In genomic region chr13:60173591-60174524, GRCm38 (mm10) we compare ENCODE assay signal across 8 mouse cellular contexts. TPM values are rescaled to one million over a fixed set of nuclear protein-coding genes. Genes with fewer than 3 reads are reported as not detected.
A peak's percentile ranks its signal among the peaks of the same experiment; 100 is the strongest.
DNase-seq lines count a peak whose midpoint lies in the region; ATAC-seq and TF ChIP-seq lines count a peak whose summit lies in the region.

No protein-coding gene starts in this region.

- no peak overlapping the region for H3K27ac ChIP-seq in layer of hippocampus, adult 2 months
- H3K27ac ChIP-seq in hindbrain, embryonic 11.5 days (ENCODE audit: low read depth, low read length), result peak overlapping the region; percentile 56; the same call in 1 of the 2 replicates
- peak overlapping the region; percentile 100 for H3K27ac ChIP-seq in limb, embryonic 12.5 days
- no peak overlapping the region; the same call in 1 of the 2 replicates for H3K27ac ChIP-seq in neural tube, embryonic 13.5 days (replicated peaks)

- H3K9ac ChIP-seq in hindbrain, embryonic 11.5 days (ENCODE audit: low read depth, low read length), result peak overlapping the region; percentile 57
- peak overlapping the region; percentile 100 for H3K9ac ChIP-seq in limb, embryonic 12.5 days (replicated peaks)
- peak overlapping the region; percentile 90 for H3K9ac ChIP-seq in neural tube, embryonic 13.5 days

- H3K27me3 ChIP-seq in hindbrain, embryonic 11.5 days (ENCODE audit: control insufficient read depth, insufficient read depth, low read length), result no peaks in the 10 kb centered on the region; the same call in 1 of the 2 replicates
- H3K27me3 ChIP-seq in limb, embryonic 12.5 days, result no peaks in the 10 kb centered on the region
- H3K27me3 ChIP-seq in neural tube, embryonic 13.5 days, result peaks cover 20% of the 10 kb centered on the region

- ATAC-seq in hindbrain, embryonic 11.5 days (ENCODE audit: low FRiP score), result no peak
- ATAC-seq in limb, embryonic 12.5 days (ENCODE audit: insufficient number of reproducible peaks, insufficient read depth, low FRiP score, low TSS enrichment, low read depth), result no peak
- ATAC-seq in neural tube, embryonic 13.5 days (ENCODE audit: low read depth), result no peak
- ATAC-seq in frontal cortex, adult (ENCODE audit: low TSS enrichment), result no peak

- no peaks in the 10 kb centered on the region for H3K36me3 ChIP-seq in hindbrain, embryonic 11.5 days (ENCODE audit: control insufficient read depth, insufficient read depth, low read length)
- peaks cover 14% of the 10 kb centered on the region for H3K36me3 ChIP-seq in limb, embryonic 12.5 days
- H3K36me3 ChIP-seq in neural tube, embryonic 13.5 days, result no peaks in the 10 kb centered on the region

- TF ChIP-seq CTCF in layer of hippocampus, adult 2 months (conservative IDR thresholded peaks at IDR 0.05), result no peak

- no peak for DNase-seq in layer of hippocampus, adult 2 months (ENCODE audit: low spot score in 2 of 2)
- no peak for DNase-seq in layer of hippocampus, adult 8-10 months (ENCODE audit: low spot score in 2 of 2)
- peak; percentile 45 for DNase-seq in hindbrain, embryonic 11.5 days (ENCODE audit: low spot score)
- no peak for DNase-seq in urinary bladder, adult 2 months (ENCODE audit: low spot score)
- no peak for DNase-seq in frontal cortex, postnatal 14 days (ENCODE audit: low spot score in 2 of 2)

- peak overlapping the region; percentile 44 for H3K4me2 ChIP-seq in hindbrain, embryonic 11.5 days (replicated peaks; ENCODE audit: low read depth, low read length)
- peak overlapping the region; percentile 71 for H3K4me2 ChIP-seq in limb, embryonic 12.5 days
- peak overlapping the region; percentile 83 for H3K4me2 ChIP-seq in neural tube, embryonic 13.5 days

- peak overlapping the region; percentile 71 for H3K4me3 ChIP-seq in layer of hippocampus, adult 2 months
- peak overlapping the region; percentile 91 for H3K4me3 ChIP-seq in hindbrain, embryonic 11.5 days (ENCODE audit: low read depth, low read length)
- peak overlapping the region; percentile 100 for H3K4me3 ChIP-seq in limb, embryonic 12.5 days (replicated peaks)
- H3K4me3 ChIP-seq in neural tube, embryonic 13.5 days, result peak overlapping the region; percentile 83

- H3K9me3 ChIP-seq in hindbrain, embryonic 11.5 days (ENCODE audit: control insufficient read depth, low read length), result no peaks in the 10 kb centered on the region
- H3K9me3 ChIP-seq in limb, embryonic 12.5 days, result no peaks in the 10 kb centered on the region
- H3K9me3 ChIP-seq in neural tube, embryonic 13.5 days, result no peaks in the 10 kb centered on the region

- 0 out of 2 replicates have a peak, but pooled peaks cover 6% of the 10 kb centered on the region for H3K4me1 ChIP-seq in hindbrain, embryonic 11.5 days (replicated peaks; ENCODE audit: control insufficient read depth, insufficient read depth, low read length)
- peaks cover 37% of the 10 kb centered on the region for H3K4me1 ChIP-seq in limb, embryonic 12.5 days (replicated peaks)
- peaks cover 59% of the 10 kb centered on the region for H3K4me1 ChIP-seq in neural tube, embryonic 13.5 days (replicated peaks)

- 3% methylated on average over 12 of the region's 12 CpGs for WGBS in hindbrain, embryonic 11.5 days
- 6% methylated on average over 12 of the region's 12 CpGs for WGBS in limb, embryonic 12.5 days
- WGBS in neural tube, embryonic 13.5 days, result 3% methylated on average over 12 of the region's 12 CpGs

RNA-seq across cellular contexts. Expression of gene Gas1, which starts 3.3 kb away (rescaled TPM):
- 10 to 100 TPM in 1 of 2 experiments, 1 to 10 TPM in 1; 9.1 to 10.5 TPM for total RNA-seq in layer of hippocampus, adult 2 months (2021)
- total RNA-seq in layer of hippocampus, adult 8-10 months (2022), result 1 to 10 TPM; 7.3 to 9.0 (median 8.2) TPM
- polyA plus RNA-seq in hindbrain, embryonic 11.5 days (2014; fragmentation: Nextera tagmentation; extraction: Ambion mirVana), result 106 and 124 TPM in 2 replicates
- 318 and 346 TPM in 2 replicates for polyA plus RNA-seq in limb, embryonic 12.5 days (2016; fragmentation: Nextera tagmentation; extraction: Ambion mirVana)
- 19.3 and 29.9 TPM in 2 replicates for polyA plus RNA-seq in neural tube, embryonic 13.5 days (2015; fragmentation: Nextera tagmentation; extraction: Ambion mirVana)
- polyA plus RNA-seq in urinary bladder, adult 2 months (2012; rRNA removed), result 155 and 162 TPM in 2 replicates

Comparison
In these comparisons a context has a peak if more than half of its experiments do, and no peak if none do; other contexts are left out.
1. H3K27ac ChIP-seq: peak in hindbrain, embryonic 11.5 days (single experiment) and limb, embryonic 12.5 days (single experiment); none in layer of hippocampus, adult 2 months (single experiment) and neural tube, embryonic 13.5 days (single experiment).
2. Peak in every context shown above with its lines, with median percentiles within 50 percentile points of each other: H3K4me3 ChIP-seq, H3K4me2 ChIP-seq and H3K9ac ChIP-seq.